Mouse (Mus musculus): ENCODE results near the gene Rmi2.
A peak's percentile ranks its signal among the peaks of the same experiment; 100 is the strongest.

Gene Rmi2

GRCm38 (mm10) chr16:10865592-10865987 lies 30.7 kb downstream of the Rmi2 start:
- DNase-seq (ENCODE audit: low read depth, low spot score), result no peak

- no peak for DNase-seq (ENCODE audit: low read depth, low spot score)
Observed at GRCm38 (mm10) chr16:10866841-10867240, 32.0 kb downstream of the Rmi2 start.

GRCm38 (mm10) chr16:10867501-10867900 lies 32.6 kb downstream of the Rmi2 start:
- no peak for DNase-seq (ENCODE audit: low read depth, low spot score)

GRCm38 (mm10) chr16:10867904-10868440 lies 33.1 kb downstream of the Rmi2 start:
- DNase-seq (ENCODE audit: low read depth, low spot score), result peak; percentile 57

- DNase-seq (ENCODE audit: low read depth, low spot score), result no peak
Observed at GRCm38 (mm10) chr16:10870969-10871368, 36.1 kb downstream of the Rmi2 start.

- DNase-seq (ENCODE audit: low read depth, low spot score), result no peak
Observed at GRCm38 (mm10) chr16:10872825-10873360, 38.0 kb downstream of the Rmi2 start.

GRCm38 (mm10) chr16:10873654-10874053 lies 38.8 kb downstream of the Rmi2 start:
- peak; percentile 84 for DNase-seq (ENCODE audit: low read depth, low spot score)

- DNase-seq (ENCODE audit: low read depth, low spot score), result no peak
Observed at GRCm38 (mm10) chr16:10878227-10878626, 43.4 kb downstream of the Rmi2 start.

- peak; percentile 74 for DNase-seq (ENCODE audit: low read depth, low spot score)
Observed at GRCm38 (mm10) chr16:10879467-10879866, 44.6 kb downstream of the Rmi2 start.

- no peak for DNase-seq (ENCODE audit: low read depth, low spot score)
Observed at GRCm38 (mm10) chr16:10881231-10881962, 46.5 kb downstream of the Rmi2 start.

- DNase-seq (ENCODE audit: low read depth, low spot score), result no peak
Observed at GRCm38 (mm10) chr16:10887436-10887835, 52.6 kb downstream of the Rmi2 start.

- DNase-seq (ENCODE audit: low read depth, low spot score), result peak; percentile 50
Observed at GRCm38 (mm10) chr16:10890363-10890762, 55.5 kb downstream of the Rmi2 start.

- peak; percentile 33 for DNase-seq (ENCODE audit: low read depth, low spot score)
Observed at GRCm38 (mm10) chr16:10893161-10893560, 58.3 kb downstream of the Rmi2 start.

- no peak for DNase-seq (ENCODE audit: low read depth, low spot score)
Observed at GRCm38 (mm10) chr16:10895906-10896305, 61.0 kb downstream of the Rmi2 start.

- no peak for DNase-seq (ENCODE audit: low read depth, low spot score)
Observed at GRCm38 (mm10) chr16:10897372-10897771, 62.5 kb downstream of the Rmi2 start.

GRCm38 (mm10) chr16:10900736-10901135 lies 65.9 kb downstream of the Rmi2 start:
- DNase-seq (ENCODE audit: low read depth, low spot score), result no peak

GRCm38 (mm10) chr16:10901956-10902355 lies 67.1 kb downstream of the Rmi2 start:
- no peak for DNase-seq (ENCODE audit: low read depth, low spot score)

- peak; percentile 37 for DNase-seq (ENCODE audit: low read depth, low spot score)
Observed at GRCm38 (mm10) chr16:10902849-10903248, 68.0 kb downstream of the Rmi2 start.

- no peak for DNase-seq (ENCODE audit: low read depth, low spot score)
Observed at GRCm38 (mm10) chr16:10905661-10906113, 70.8 kb downstream of the Rmi2 start.

- DNase-seq (ENCODE audit: low read depth, low spot score), result no peak
Observed at GRCm38 (mm10) chr16:10910541-10910940, 75.7 kb downstream of the Rmi2 start.

GRCm38 (mm10) chr16:10911061-10911460 lies 76.2 kb downstream of the Rmi2 start:
- no peak for DNase-seq (ENCODE audit: low read depth, low spot score)

- no peak for DNase-seq (ENCODE audit: low read depth, low spot score)
Observed at GRCm38 (mm10) chr16:10915066-10915465, 80.2 kb downstream of the Rmi2 start.

- DNase-seq (ENCODE audit: low read depth, low spot score), result no peak
Observed at GRCm38 (mm10) chr16:10916271-10916670, 81.4 kb downstream of the Rmi2 start.
